Comparison of ENCODE assay signal across 9 mouse cellular contexts in the genomic region with DNA sequence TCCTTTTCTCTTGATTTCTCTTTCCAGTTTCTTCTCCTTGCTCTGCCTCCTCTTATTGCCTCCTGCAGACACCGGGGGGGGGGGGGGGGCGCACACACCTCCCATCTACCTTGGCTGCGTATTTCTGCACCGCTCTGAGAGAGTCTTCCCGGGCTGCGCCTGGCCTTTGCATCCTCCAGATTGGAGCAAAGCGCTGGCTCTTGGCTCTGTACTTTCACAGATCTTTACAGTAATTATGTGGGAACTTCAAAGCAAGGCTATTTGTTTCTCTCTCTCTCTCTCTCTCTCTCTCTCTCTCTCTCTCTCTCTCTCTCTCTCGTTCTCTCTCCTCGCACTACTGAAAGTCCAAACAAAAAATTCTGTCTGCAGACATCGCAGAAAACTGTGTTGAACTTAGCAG.
DNase-seq lines count a peak whose midpoint lies in the region; ATAC-seq and TF ChIP-seq lines count a peak whose summit lies in the region.
"Had no signal": no experiment of that assay in that cellular context is flagged by ENCODE, and none has a peak within 500 bp of the region (broad histone marks: within the 10 kb centered on the region; RNA-seq: fewer than 3 reads in every experiment).

No protein-coding gene starts in this region.

- no peak overlapping the region for H3K4me3 ChIP-seq in hindbrain, embryonic 12.5 days
- H3K4me3 ChIP-seq in hindbrain, embryonic 13.5 days: no peak overlapping the region
- no peak overlapping the region for H3K4me3 ChIP-seq in stomach, embryonic 14.5 days (ENCODE audit: low read depth, low read length)
- H3K4me3 ChIP-seq in stomach, postnatal 0 days (ENCODE audit: low read depth, low read length): no peak overlapping the region

- peaks cover 51% of the 10 kb centered on the region for H3K27me3 ChIP-seq in hindbrain, embryonic 12.5 days
- peaks cover 67% of the 10 kb centered on the region for H3K27me3 ChIP-seq in hindbrain, embryonic 13.5 days
- peaks cover 20% of the 10 kb centered on the region for H3K27me3 ChIP-seq in stomach, embryonic 14.5 days (ENCODE audit: control insufficient read depth, insufficient read depth, low read length)
- peaks cover 6% of the 10 kb centered on the region; the same call in 1 of the 2 replicates for H3K27me3 ChIP-seq in stomach, postnatal 0 days (ENCODE audit: control insufficient read depth, insufficient read depth, low read length)

- peaks cover 14% of the 10 kb centered on the region for H3K4me1 ChIP-seq in hindbrain, embryonic 12.5 days
- no peaks in the 10 kb centered on the region; the same call in 1 of the 2 replicates for H3K4me1 ChIP-seq in hindbrain, embryonic 13.5 days (replicated peaks)
- peaks cover 3% of the 10 kb centered on the region; the same call in 1 of the 2 replicates for H3K4me1 ChIP-seq in stomach, embryonic 14.5 days (ENCODE audit: control insufficient read depth, insufficient read depth, low read length)
- H3K4me1 ChIP-seq in stomach, postnatal 0 days (replicated peaks; ENCODE audit: control insufficient read depth, insufficient read depth): no peaks in the 10 kb centered on the region

- ATAC-seq in hindbrain, embryonic 12.5 days (ENCODE audit: low FRiP score): no peak
- no peak for ATAC-seq in hindbrain, embryonic 13.5 days (ENCODE audit: low FRiP score)
- no peak for ATAC-seq in stomach, embryonic 14.5 days (ENCODE audit: insufficient number of reproducible peaks, insufficient read depth, low FRiP score, low read depth)
- ATAC-seq in stomach, postnatal 0 days (ENCODE audit: low FRiP score, low TSS enrichment): no peak
- ATAC-seq in cerebellum, adult (ENCODE audit: insufficient number of reproducible peaks, low FRiP score, low TSS enrichment): no peak

- WGBS in hindbrain, embryonic 12.5 days: 29% methylated on average over 10 of the region's 10 CpGs
- 29% methylated on average over 10 of the region's 10 CpGs for WGBS in hindbrain, embryonic 13.5 days
- WGBS in stomach, embryonic 14.5 days: 22% methylated on average over 8 of the region's 10 CpGs
- 29% methylated on average over 8 of the region's 10 CpGs for WGBS in stomach, postnatal 0 days

- no peak overlapping the region for H3K9ac ChIP-seq in hindbrain, embryonic 12.5 days
- H3K9ac ChIP-seq in hindbrain, embryonic 13.5 days: no peak overlapping the region
- H3K9ac ChIP-seq in stomach, embryonic 14.5 days (replicated peaks; ENCODE audit: low read depth, low read length): no peak overlapping the region
- no peak overlapping the region for H3K9ac ChIP-seq in stomach, postnatal 0 days (ENCODE audit: low read length)

- 0 out of 2 replicates have a peak overlapping the region, but pooled peaks have one; percentile 45 for H3K4me2 ChIP-seq in hindbrain, embryonic 12.5 days (replicated peaks)
- no peak overlapping the region for H3K4me2 ChIP-seq in hindbrain, embryonic 13.5 days
- peak overlapping the region; percentile 39; the same call in 1 of the 2 replicates for H3K4me2 ChIP-seq in stomach, embryonic 14.5 days (replicated peaks; ENCODE audit: low read depth, low read length)
- H3K4me2 ChIP-seq in stomach, postnatal 0 days (replicated peaks; ENCODE audit: low read depth): no peak overlapping the region

- no peaks in the 10 kb centered on the region for H3K9me3 ChIP-seq in hindbrain, embryonic 12.5 days (replicated peaks)
- H3K9me3 ChIP-seq in hindbrain, embryonic 13.5 days: peaks cover 2% of the 10 kb centered on the region; the same call in 1 of the 2 replicates
- H3K9me3 ChIP-seq in stomach, embryonic 14.5 days (ENCODE audit: control insufficient read depth, low read depth, low read length): no peaks in the 10 kb centered on the region
- no peaks in the 10 kb centered on the region for H3K9me3 ChIP-seq in stomach, postnatal 0 days (ENCODE audit: control insufficient read depth, low read length)

- no peaks in the 10 kb centered on the region for H3K36me3 ChIP-seq in hindbrain, embryonic 12.5 days
- no peaks in the 10 kb centered on the region for H3K36me3 ChIP-seq in hindbrain, embryonic 13.5 days
- no peaks in the 10 kb centered on the region for H3K36me3 ChIP-seq in stomach, embryonic 14.5 days (ENCODE audit: control insufficient read depth, insufficient read depth, low read length)
- no peaks in the 10 kb centered on the region for H3K36me3 ChIP-seq in stomach, postnatal 0 days (ENCODE audit: control insufficient read depth, insufficient read depth, low read length)
- H3K36me3 ChIP-seq: G1E had no signal

- no peak for TF ChIP-seq EP300 in stomach, postnatal 0 days (optimal IDR thresholded peaks at IDR 0.05)

- no peak for TF ChIP-seq CTCF in stomach, postnatal 0 days (IDR thresholded peaks at IDR 0.05; ENCODE audit: low read depth)

- DNase-seq in adrenal gland, postnatal 14 days: peak; percentile 21
- DNase-seq in adrenal gland, postnatal 25 days: no peak
- no peak for DNase-seq in stomach, postnatal 0 days (ENCODE audit: low spot score)
- DNase-seq in gastrocnemius, postnatal 10 days: no peak

- H3K27ac ChIP-seq in hindbrain, embryonic 12.5 days: no peak overlapping the region
- no peak overlapping the region for H3K27ac ChIP-seq in hindbrain, embryonic 13.5 days
- no peak overlapping the region for H3K27ac ChIP-seq in stomach, embryonic 14.5 days (ENCODE audit: low read length)
- H3K27ac ChIP-seq in stomach, postnatal 0 days (replicated peaks): no peak overlapping the region

Comparison
In these comparisons a context has a peak if more than half of its experiments do, and no peak if none do; other contexts are left out.
1. H3K4me2 ChIP-seq: peak in hindbrain, embryonic 12.5 days (single experiment) and stomach, embryonic 14.5 days (single experiment); none in hindbrain, embryonic 13.5 days (single experiment) and stomach, postnatal 0 days (single experiment).